Mouse (Mus musculus) G1E (cell line): Measurements from ENCODE around the gene Zc3h7b. TPM values are rescaled to one million over a fixed set of nuclear protein-coding genes. Genes with fewer than 3 reads are reported as not detected.

Experiments used
- ATAC-seq: 2 replicates; pipeline ENCODE4 v1.8.0; 2016; ENCODE audit warnings: mild to moderate bottlenecking; ENCODE audit not compliant: insufficient number of reproducible peaks, poor library complexity, low FRiP score, severe bottlenecking; ENCODE audit errors: extremely low read depth
- DNase-seq: peaks from one replicate; pipeline ENCODE4 v3.0.0; 2012; ENCODE audit warnings: low spot score
- H3K27me3 ChIP-seq: 2 replicates; pipeline ENCODE4 v1.6.1; 2012; ENCODE audit warnings: mild to moderate bottlenecking, low read length, inconsistent platforms; ENCODE audit not compliant: insufficient read depth
- H3K36me3 ChIP-seq: replicated peaks from 2 replicates; pipeline ENCODE3; 2012; ENCODE audit warnings: mild to moderate bottlenecking, inconsistent platforms
- H3K4me1 ChIP-seq: 2 replicates; pipeline ENCODE4 v1.6.1; 2012; ENCODE audit warnings: low read depth, low read length, inconsistent platforms, mixed read lengths; ENCODE audit not compliant: insufficient read depth
- H3K4me3 ChIP-seq: 2 replicates; pipeline ENCODE4 v1.5.1; 2012; ENCODE audit warnings: low read depth, mild to moderate bottlenecking, inconsistent platforms, low read length, moderate library complexity, mixed read lengths
- H3K9me3 ChIP-seq: replicated peaks from 2 replicates; pipeline ENCODE4 v1.6.1; 2012; ENCODE audit warnings: inconsistent platforms
- CTCF ChIP-seq: IDR thresholded peaks from 2 replicates; pipeline ENCODE4 v1.5.1; 2012; ENCODE audit warnings: low read depth, low read length, inconsistent platforms, mixed read lengths
- GATA1 ChIP-seq: IDR thresholded peaks from 2 replicates; pipeline ENCODE4 v1.6.1; 2012; ENCODE audit warnings: borderline replicate concordance, low read length, inconsistent platforms, mixed read lengths
- GATA2 ChIP-seq: IDR thresholded peaks from 2 replicates; pipeline ENCODE4 v1.6.1; 2012; ENCODE audit warnings: low read depth, low read length, inconsistent platforms, borderline replicate concordance
- POLR2AphosphoS5 ChIP-seq: IDR thresholded peaks from 2 replicates; pipeline ENCODE4 v1.6.1; 2012; ENCODE audit warnings: low read depth, low read length, inconsistent platforms; ENCODE audit not compliant: insufficient replicate concordance
- TAL1 ChIP-seq: conservative IDR thresholded peaks from 2 replicates; pipeline ENCODE4 v1.6.1; 2012; ENCODE audit warnings: low read depth, low read length, inconsistent platforms, mixed read lengths
- polyA plus RNA-seq: library from polyadenylated mRNA; stranded (reverse); fragments of >175 nt; gene quantifications from 2 replicates; pipeline ENCODE4 v1.2.3, GENCODE M21; 2012
- total RNA-seq, 2 experiments: library from RNA; stranded (forward) in 1 of 2; stranded (reverse) in 1 of 2; fragments of 200-1000 nt in 1 of 2; fragments of >200 nt in 1 of 2; fragmentation: Nextera tagmentation in 1 of 2; gene quantifications; 2 replicates each; pipeline ENCODE4 v1.2.3; 2014 to 2017

The Zc3h7b gene
- total and polyA plus RNA-seq, 3 experiments = 14.3 to 66.6 (median 37.5) TPM

- Histone ChIP-seq H3K27me3 (peaks cover 16% of the 10 kb centered on the region), H3K9me3 (no peaks in the 10 kb centered on the region), H3K4me3 (no peak overlapping the region), H3K36me3 (peaks cover 42% of the 10 kb centered on the region), H3K4me1 (peaks cover 23% of the 10 kb centered on the region)
- DNase-seq (no peak), ATAC-seq (no peak)
- TF ChIP-seq TAL1 (no peak), POLR2AphosphoS5 (no peak)
Observed at GRCm38 (mm10) chr15:81845033-81845625, 100.3 kb downstream of the Zc3h7b start.

- Histone ChIP-seq H3K36me3 (peaks cover 48% of the 10 kb centered on the region), H3K9me3 (no peaks in the 10 kb centered on the region), H3K27me3 (peaks cover 13% of the 10 kb centered on the region), H3K4me3 (no peak overlapping the region), H3K4me1 (peaks cover 25% of the 10 kb centered on the region)
- ATAC-seq (peak; percentile 15; the same call in 1 of the 2 replicates), DNase-seq (no peak)
- TF ChIP-seq GATA1 = no peak
- no peak for TF ChIP-seq TAL1
- TF ChIP-seq POLR2AphosphoS5 = no peak
- TF ChIP-seq CTCF = no peak
- no peak for TF ChIP-seq GATA2
Observed at GRCm38 (mm10) chr15:81845724-81846123, 100.9 kb downstream of the Zc3h7b start.

Other genes starting within 250 kb of the Zc3h7b start
- gene Ep300, start 159.7 kb upstream of the Zc3h7b start, total RNA-seq (2014; fragmentation: Nextera tagmentation) = 224 and 232 TPM in 2 replicates
- gene Ep300, start 159.7 kb upstream of the Zc3h7b start, total RNA-seq (2017) = 34.3 and 37.1 TPM in 2 replicates
- gene Ep300, start 159.7 kb upstream of the Zc3h7b start, polyA plus RNA-seq = 22.5 and 26.4 TPM in 2 replicates
- 39.9 and 82.0 TPM in 2 replicates for gene L3mbtl2, start 81.2 kb upstream of the Zc3h7b start, total RNA-seq (2014; fragmentation: Nextera tagmentation)
- gene L3mbtl2, start 81.2 kb upstream of the Zc3h7b start, total RNA-seq (2017) = 35.0 and 36.5 TPM in 2 replicates
- gene L3mbtl2, start 81.2 kb upstream of the Zc3h7b start, polyA plus RNA-seq = 13.8 and 21.8 TPM in 2 replicates
- gene Chadl, start 47.8 kb upstream of the Zc3h7b start, total RNA-seq (2014; fragmentation: Nextera tagmentation) = not detected in 2 replicates
- gene Chadl, start 47.8 kb upstream of the Zc3h7b start, total RNA-seq (2017) = 0.05 and 0.17 TPM in 2 replicates
- not detected in 2 replicates for gene Chadl, start 47.8 kb upstream of the Zc3h7b start, polyA plus RNA-seq
- 58.2 and 71.6 TPM in 2 replicates for gene Rangap1, start 473 bp downstream of the Zc3h7b start, total RNA-seq (2014; fragmentation: Nextera tagmentation)
- gene Rangap1, start 473 bp downstream of the Zc3h7b start, total RNA-seq (2017) = 114 and 115 TPM in 2 replicates
- 183 and 245 TPM in 2 replicates for gene Rangap1, start 473 bp downstream of the Zc3h7b start, polyA plus RNA-seq
- gene Tef, start 57.4 kb downstream of the Zc3h7b start, total RNA-seq (2014; fragmentation: Nextera tagmentation) = 23.2 and 28.1 TPM in 2 replicates
- gene Tef, start 57.4 kb downstream of the Zc3h7b start, total RNA-seq (2017) = 61.5 and 61.7 TPM in 2 replicates
- 69.5 and 75.8 TPM in 2 replicates for gene Tef, start 57.4 kb downstream of the Zc3h7b start, polyA plus RNA-seq
- 30.4 and 32.3 TPM in 2 replicates for gene Tob2, start 113.7 kb downstream of the Zc3h7b start, total RNA-seq (2014; fragmentation: Nextera tagmentation)
- gene Tob2, start 113.7 kb downstream of the Zc3h7b start, total RNA-seq (2017) = 8.5 and 9.9 TPM in 2 replicates
- 35.4 and 37.5 TPM in 2 replicates for gene Tob2, start 113.7 kb downstream of the Zc3h7b start, polyA plus RNA-seq
- 79.6 and 81.9 TPM in 2 replicates for gene Phf5a, start 126.9 kb downstream of the Zc3h7b start, total RNA-seq (2014; fragmentation: Nextera tagmentation)
- 99.2 and 121 TPM in 2 replicates for gene Phf5a, start 126.9 kb downstream of the Zc3h7b start, total RNA-seq (2017)
- gene Phf5a, start 126.9 kb downstream of the Zc3h7b start, polyA plus RNA-seq = 8.0 and 10.3 TPM in 2 replicates
- gene Aco2, start 127.3 kb downstream of the Zc3h7b start, total RNA-seq (2014; fragmentation: Nextera tagmentation) = 152 and 177 TPM in 2 replicates
- 124 and 140 TPM in 2 replicates for gene Aco2, start 127.3 kb downstream of the Zc3h7b start, total RNA-seq (2017)
- gene Aco2, start 127.3 kb downstream of the Zc3h7b start, polyA plus RNA-seq = 142 TPM in 2 replicates
- 6.8 and 8.4 TPM in 2 replicates for gene Polr3h, start 181.2 kb downstream of the Zc3h7b start, total RNA-seq (2014; fragmentation: Nextera tagmentation)
- 25.0 and 26.7 TPM in 2 replicates for gene Polr3h, start 181.2 kb downstream of the Zc3h7b start, total RNA-seq (2017)
- 36.8 and 62.8 TPM in 2 replicates for gene Polr3h, start 181.2 kb downstream of the Zc3h7b start, polyA plus RNA-seq
- gene Csdc2, start 191.7 kb downstream of the Zc3h7b start, total RNA-seq (2014; fragmentation: Nextera tagmentation) = not detected in 2 replicates
- gene Csdc2, start 191.7 kb downstream of the Zc3h7b start, total RNA-seq (2017) = 0.17 TPM in 1 of 2 replicates, not detected in the other
- gene Csdc2, start 191.7 kb downstream of the Zc3h7b start, polyA plus RNA-seq = not detected in 2 replicates
- 51.6 and 57.8 TPM in 2 replicates for gene Pmm1, start 215.9 kb downstream of the Zc3h7b start, total RNA-seq (2014; fragmentation: Nextera tagmentation)
- gene Pmm1, start 215.9 kb downstream of the Zc3h7b start, total RNA-seq (2017) = 35.9 and 42.9 TPM in 2 replicates
- gene Pmm1, start 215.9 kb downstream of the Zc3h7b start, polyA plus RNA-seq = 157 and 161 TPM in 2 replicates
- not detected in 2 replicates for gene 1700029P11Rik, start 235.5 kb downstream of the Zc3h7b start, total RNA-seq (2014; fragmentation: Nextera tagmentation)
- gene 1700029P11Rik, start 235.5 kb downstream of the Zc3h7b start, total RNA-seq (2017) = not detected in 2 replicates
- gene 1700029P11Rik, start 235.5 kb downstream of the Zc3h7b start, polyA plus RNA-seq = not detected in 2 replicates
- gene Xrcc6, start 242.8 kb downstream of the Zc3h7b start, total RNA-seq (2014; fragmentation: Nextera tagmentation) = 49.8 and 50.1 TPM in 2 replicates
- gene Xrcc6, start 242.8 kb downstream of the Zc3h7b start, total RNA-seq (2017) = 114 and 154 TPM in 2 replicates
- 10.1 and 12.4 TPM in 2 replicates for gene Xrcc6, start 242.8 kb downstream of the Zc3h7b start, polyA plus RNA-seq